Mouse (Mus musculus) MEL (cell line): Measurements from ENCODE around the gene Proser1. TPM values are rescaled to one million over a fixed set of nuclear protein-coding genes. Genes with fewer than 3 reads are reported as not detected.

Experiments
- DNase-seq: peaks from one replicate; pipeline ENCODE4 v3.0.0; 2011; ENCODE audit warnings: low read depth, low spot score
- H3K27ac ChIP-seq: 2 replicates; pipeline ENCODE4 v1.5.1; 2012; ENCODE audit warnings: low read depth, mild to moderate bottlenecking, control low read depth, low read length, moderate library complexity; ENCODE audit not compliant: control insufficient read depth
- H3K27me3 ChIP-seq, 2 experiments: fragments of 150-350 bp in 1 of 2; sonication (generic) in 1 of 2; 2 replicates each; pipeline ENCODE4 v1.6.1; 2012; ENCODE audit warnings: low read length in 2 of 2, mild to moderate bottlenecking in 2 of 2, improper control_type of control experiment in 1 of 2, moderate library complexity in 1 of 2; ENCODE audit not compliant: insufficient read depth in 2 of 2, control insufficient read depth in 1 of 2
- H3K36me3 ChIP-seq, 2 experiments: 2 replicates each; pipeline ENCODE4 v1.6.1; 2012 to 2014; ENCODE audit warnings: low read length in 2 of 2, improper control_type of control experiment in 1 of 2, inconsistent platforms in 1 of 2, mild to moderate bottlenecking in 1 of 2; ENCODE audit not compliant: insufficient read depth in 2 of 2, control insufficient read depth in 1 of 2
- H3K4me1 ChIP-seq, 2 experiments: fragments of 150-350 bp in 1 of 2; sonication (generic) in 1 of 2; 2 replicates each; pipeline ENCODE4 v1.6.1; 2012; ENCODE audit warnings: low read length in 2 of 2, improper control_type of control experiment in 1 of 2, mild to moderate bottlenecking in 1 of 2; ENCODE audit not compliant: insufficient read depth in 2 of 2, control insufficient read depth in 1 of 2
- H3K4me3 ChIP-seq, 2 experiments: fragments of 150-350 bp in 1 of 2; sonication (generic) in 1 of 2; 2 replicates each; pipeline ENCODE4 v1.5.1; 2012; ENCODE audit warnings: low read depth in 2 of 2, low read length in 2 of 2, mild to moderate bottlenecking in 2 of 2, moderate library complexity in 2 of 2, control low read depth in 1 of 2, improper control_type of control experiment in 1 of 2; ENCODE audit not compliant: control insufficient read depth in 1 of 2, insufficient read depth in 1 of 2
- H3K79me2 ChIP-seq: 2 replicates; pipeline ENCODE4 v1.6.1; 2012; ENCODE audit warnings: mild to moderate bottlenecking, low read length, moderate library complexity; ENCODE audit not compliant: control insufficient read depth, poor library complexity, insufficient read depth
- H3K9ac ChIP-seq: 2 replicates; pipeline ENCODE4 v1.6.1; 2012; ENCODE audit warnings: low read depth, mild to moderate bottlenecking, control low read depth, low read length, moderate library complexity; ENCODE audit not compliant: control insufficient read depth, poor library complexity, severe bottlenecking
- H3K9me3 ChIP-seq: fragments of 150-350 bp; sonication (generic); replicated peaks from 2 replicates; pipeline ENCODE4 v1.6.1; 2012; ENCODE audit warnings: mild to moderate bottlenecking, low read length, improper control_type of control experiment, moderate library complexity; ENCODE audit not compliant: insufficient read depth
- BHLHE40 ChIP-seq: IDR thresholded peaks from 2 replicates; pipeline ENCODE4 v1.6.1; 2012; ENCODE audit warnings: low read depth, mild to moderate bottlenecking, inconsistent platforms, low read length, improper control_type of control experiment, borderline replicate concordance
- CHD1 ChIP-seq: IDR thresholded peaks from 2 replicates; pipeline ENCODE4 v1.6.1; 2012; ENCODE audit warnings: low read depth, mild to moderate bottlenecking, inconsistent platforms, low read length, improper control_type of control experiment
- CHD2 ChIP-seq: IDR thresholded peaks from 2 replicates; pipeline ENCODE4 v1.6.1; 2011; ENCODE audit warnings: low read length, improper control_type of control experiment
- CTCF ChIP-seq, 3 experiments: IDR thresholded peaks in 2 of 3; conservative IDR thresholded peaks in 1 of 3; 2 replicates each; pipeline ENCODE4 v1.5.1; 2011 to 2012; ENCODE audit warnings: low read length in 3 of 3, low read depth in 2 of 3, mild to moderate bottlenecking in 2 of 3, improper control_type of control experiment in 1 of 3, inconsistent platforms in 1 of 3, mixed read lengths in 1 of 3, moderate library complexity in 1 of 3; ENCODE audit not compliant: control insufficient read depth in 1 of 3, insufficient read depth in 1 of 3, poor library complexity in 1 of 3, severe bottlenecking in 1 of 3
- E2F4 ChIP-seq: IDR thresholded peaks from 2 replicates; pipeline ENCODE4 v1.6.1; 2011; ENCODE audit warnings: low read depth, low read length, improper control_type of control experiment, borderline replicate concordance
- ELF1 ChIP-seq: IDR thresholded peaks from 2 replicates; pipeline ENCODE4 v1.6.1; 2014; ENCODE audit warnings: low read depth, mild to moderate bottlenecking, inconsistent platforms, low read length, improper control_type of control experiment, moderate library complexity
- ETS1 ChIP-seq: IDR thresholded peaks from 2 replicates; pipeline ENCODE4 v1.6.1; 2012; ENCODE audit warnings: low read depth, mild to moderate bottlenecking, inconsistent platforms, low read length, improper control_type of control experiment, moderate library complexity
- GABPA ChIP-seq: IDR thresholded peaks from 2 replicates; pipeline ENCODE4 v1.6.1; 2012; ENCODE audit warnings: low read depth, mild to moderate bottlenecking, inconsistent platforms, low read length, improper control_type of control experiment, moderate library complexity
- GATA1 ChIP-seq: IDR thresholded peaks from 2 replicates; pipeline ENCODE4 v1.6.1; 2011; ENCODE audit warnings: low read depth, low read length, improper control_type of control experiment
- HCFC1 ChIP-seq: IDR thresholded peaks from 2 replicates; pipeline ENCODE4 v1.6.1; 2012; ENCODE audit warnings: low read depth, mild to moderate bottlenecking, inconsistent platforms, low read length, improper control_type of control experiment, moderate library complexity
- KAT2A ChIP-seq: conservative IDR thresholded peaks from 2 replicates; pipeline ENCODE4 v1.6.1; 2012; ENCODE audit warnings: low read depth, low read length, improper control_type of control experiment, inconsistent platforms
- MAFK ChIP-seq: IDR thresholded peaks from 2 replicates; pipeline ENCODE4 v1.6.1; 2011; ENCODE audit warnings: low read depth, mild to moderate bottlenecking, low read length, improper control_type of control experiment, borderline replicate concordance
- MAX ChIP-seq: IDR thresholded peaks from 2 replicates; pipeline ENCODE4 v1.6.1; 2011; ENCODE audit warnings: low read length, improper control_type of control experiment
- MAZ ChIP-seq: IDR thresholded peaks from 2 replicates; pipeline ENCODE4 v1.6.1; 2012; ENCODE audit warnings: low read depth, mild to moderate bottlenecking, inconsistent platforms, low read length, improper control_type of control experiment
- MEF2A ChIP-seq: IDR thresholded peaks from 2 replicates; pipeline ENCODE4 v1.6.1; 2014; ENCODE audit warnings: low read depth, mild to moderate bottlenecking, inconsistent platforms, low read length, improper control_type of control experiment; ENCODE audit not compliant: poor library complexity, insufficient replicate concordance, severe bottlenecking; ENCODE audit errors: extremely low read depth
- MYB ChIP-seq: IDR thresholded peaks from 2 replicates; pipeline ENCODE4 v1.6.1; 2011; ENCODE audit warnings: mild to moderate bottlenecking, low read depth, low read length, improper control_type of control experiment
- MYC ChIP-seq: IDR thresholded peaks from 2 replicates; pipeline ENCODE4 v1.6.1; 2011; ENCODE audit warnings: low read depth, mild to moderate bottlenecking, low read length, improper control_type of control experiment, moderate library complexity
- NELFE ChIP-seq: IDR thresholded peaks from 2 replicates; pipeline ENCODE4 v1.6.1; 2011; ENCODE audit warnings: low read depth, low read length, improper control_type of control experiment
- NRF1 ChIP-seq: IDR thresholded peaks from 2 replicates; pipeline ENCODE4 v1.6.1; 2014; ENCODE audit warnings: low read depth, mild to moderate bottlenecking, inconsistent platforms, low read length, improper control_type of control experiment, moderate library complexity; ENCODE audit not compliant: poor library complexity, insufficient read depth, severe bottlenecking
- POLR2A ChIP-seq, 2 experiments: IDR thresholded peaks; 2 replicates each; pipeline ENCODE4 v1.6.1; 2011 to 2012; ENCODE audit warnings: low read length in 2 of 2, mild to moderate bottlenecking in 2 of 2, control low read depth in 1 of 2, improper control_type of control experiment in 1 of 2, low read depth in 1 of 2, moderate library complexity in 1 of 2; ENCODE audit not compliant: control insufficient read depth in 1 of 2, insufficient read depth in 1 of 2, poor library complexity in 1 of 2
- POLR2AphosphoS5 ChIP-seq: IDR thresholded peaks from 2 replicates; pipeline ENCODE4 v1.6.1; 2012; ENCODE audit warnings: low read depth, borderline replicate concordance, mild to moderate bottlenecking, inconsistent platforms, low read length, moderate library complexity, mixed read lengths
- RAD21 ChIP-seq: IDR thresholded peaks from 2 replicates; pipeline ENCODE4 v1.6.1; 2011; ENCODE audit warnings: mild to moderate bottlenecking, low read depth, low read length, improper control_type of control experiment
- RCOR1 ChIP-seq: IDR thresholded peaks from 2 replicates; pipeline ENCODE4 v1.6.1; 2012; ENCODE audit warnings: low read depth, mild to moderate bottlenecking, inconsistent platforms, low read length, improper control_type of control experiment
- SIN3A ChIP-seq: IDR thresholded peaks from 2 replicates; pipeline ENCODE4 v1.6.1; 2012; ENCODE audit warnings: low read length, improper control_type of control experiment, inconsistent platforms
- SMC3 ChIP-seq: IDR thresholded peaks from 2 replicates; pipeline ENCODE4 v1.6.1; 2011; ENCODE audit warnings: low read depth, low read length, improper control_type of control experiment
- TAL1 ChIP-seq: IDR thresholded peaks from 2 replicates; pipeline ENCODE4 v1.6.1; 2012; ENCODE audit warnings: mild to moderate bottlenecking, inconsistent platforms, low read length, moderate library complexity, mixed read lengths
- TBP ChIP-seq: IDR thresholded peaks from 2 replicates; pipeline ENCODE4 v1.8.0; 2011; ENCODE audit warnings: low read depth, low read length, improper control_type of control experiment
- TCF12 ChIP-seq: IDR thresholded peaks from 2 replicates; pipeline ENCODE4 v1.6.1; 2014; ENCODE audit warnings: low read depth, mild to moderate bottlenecking, inconsistent platforms, low read length, improper control_type of control experiment, moderate library complexity
- UBTF ChIP-seq: IDR thresholded peaks from 2 replicates; pipeline ENCODE4 v1.6.1; 2012; ENCODE audit warnings: low read depth, mild to moderate bottlenecking, inconsistent platforms, low read length, improper control_type of control experiment, moderate library complexity, borderline replicate concordance; ENCODE audit not compliant: insufficient read depth
- USF1 ChIP-seq: IDR thresholded peaks from 2 replicates; pipeline ENCODE4 v1.6.1; 2014; ENCODE audit warnings: low read depth, mild to moderate bottlenecking, inconsistent platforms, low read length, improper control_type of control experiment, moderate library complexity
- USF2 ChIP-seq, 2 experiments: IDR thresholded peaks; 2 replicates each; pipeline ENCODE4 v1.6.1; 2011 to 2012; ENCODE audit warnings: improper control_type of control experiment in 2 of 2, low read length in 2 of 2, borderline replicate concordance in 1 of 2, inconsistent platforms in 1 of 2, low read depth in 1 of 2, mild to moderate bottlenecking in 1 of 2; ENCODE audit not compliant: insufficient read depth in 1 of 2
- ZC3H11A ChIP-seq: IDR thresholded peaks from 2 replicates; pipeline ENCODE4 v1.6.1; 2012; ENCODE audit warnings: low read depth, mild to moderate bottlenecking, inconsistent platforms, low read length, improper control_type of control experiment
- ZKSCAN1 ChIP-seq: IDR thresholded peaks from 2 replicates; pipeline ENCODE4 v1.6.1; 2012; ENCODE audit warnings: low read depth, mild to moderate bottlenecking, inconsistent platforms, low read length, improper control_type of control experiment, moderate library complexity
- ZMIZ1 ChIP-seq: IDR thresholded peaks from 2 replicates; pipeline ENCODE4 v1.6.1; 2012; ENCODE audit warnings: low read depth, mild to moderate bottlenecking, inconsistent platforms, low read length, improper control_type of control experiment, moderate library complexity
- ZNF384 ChIP-seq: IDR thresholded peaks from 2 replicates; pipeline ENCODE4 v1.6.1; 2012; ENCODE audit warnings: low read depth, mild to moderate bottlenecking, inconsistent platforms, low read length, improper control_type of control experiment
- polyA plus RNA-seq, 2 experiments: library from polyadenylated mRNA; stranded (reverse) in 1 of 2; unstranded in 1 of 2; fragments of >175 nt in 1 of 2; fragments of >200 nt in 1 of 2; gene quantifications; 2 replicates each; pipeline versions ENCODE4 v1.2.1 to v1.2.4; 2012; ENCODE audit warnings: low replicate concordance in 2 of 2, low read depth in 1 of 2; ENCODE audit not compliant: insufficient read length in 2 of 2, insufficient read depth in 1 of 2, missing spikeins in 1 of 2
- total RNA-seq: library from RNA; depleted of rRNA; stranded (reverse); fragments of 300-350 nt; gene quantifications from 2 replicates; pipeline ENCODE4 v1.2.3, GENCODE M21; 2012; rRNA removed

Gene Proser1
- total RNA-seq = 3.5 and 4.0 TPM in 2 replicates
- polyA plus RNA-seq = 100 to 1,000 TPM in 1 of 2 experiments, 10 to 100 TPM in 1; 24.6 to 107 TPM

DNA sequence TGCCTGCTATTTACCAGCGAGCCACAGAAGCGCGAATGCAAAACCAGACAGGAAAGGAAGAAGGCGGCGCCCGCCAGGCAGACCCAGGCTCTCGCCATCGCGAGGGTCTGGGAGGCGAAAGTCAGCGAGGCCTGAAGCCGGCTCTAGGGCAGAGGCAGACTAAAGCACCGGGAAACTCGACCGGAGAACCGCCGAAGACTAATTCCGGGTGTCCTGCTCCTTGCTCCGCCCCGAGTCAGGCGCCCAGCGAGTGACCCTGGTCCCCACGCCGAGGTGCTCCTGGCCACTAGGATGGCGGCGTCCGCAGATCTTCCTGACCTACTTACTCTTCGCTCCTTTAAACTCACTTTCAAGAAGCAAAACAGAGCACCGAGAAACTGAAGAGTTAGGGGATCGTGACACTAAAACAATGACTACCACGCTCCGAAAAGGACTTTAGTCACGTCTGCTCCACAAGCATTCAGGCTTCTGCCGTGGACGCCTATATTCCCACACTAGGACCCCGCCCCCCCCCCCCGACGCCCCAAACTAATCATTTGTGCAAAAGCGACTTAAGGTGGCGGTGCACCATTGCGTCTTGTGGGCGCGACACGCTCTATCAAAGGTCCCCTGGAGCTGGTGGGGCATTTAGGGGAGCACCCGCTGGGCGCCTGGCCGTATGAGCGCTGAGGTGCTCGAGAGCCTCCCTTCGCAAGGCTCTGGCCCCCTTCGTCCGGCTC, at the start of gene Proser1, which contains the start of gene Nhlrc3:
Gene Proser1, plus strand, starts transcription at position 621 of the 719 bp plus-strand sequence.
Gene Nhlrc3, minus strand, starts transcription at position 287 of the 719 bp plus-strand sequence.
- peak; percentile 97 for DNase-seq
- Histone ChIP-seq H3K36me3 (peaks cover 1 to 21% of the 10 kb centered on the region in 2 experiments), H3K9ac (peak within 1 kb of the TSS; percentile 91), H3K79me2 (peaks cover 53% of the 10 kb centered on the region), H3K27ac (peak within 1 kb of the TSS; percentile 97), H3K4me3 (peak within 1 kb of the TSS; percentile 98 to 100), H3K27me3 (no peaks in the 10 kb centered on the region), H3K9me3 (no peaks in the 10 kb centered on the region), H3K4me1 (peaks cover 0 to 16% of the 10 kb centered on the region in 2 experiments; a peak in 2 of 4 replicates)
- TF ChIP-seq ZMIZ1 = no peak
- TF ChIP-seq TBP = no peak; the same call in 1 of the 2 replicates
- TF ChIP-seq USF1 = no peak
- TF ChIP-seq BHLHE40 = no peak
- TF ChIP-seq RAD21 = no peak
- TF ChIP-seq USF2 (IDR thresholded peaks at IDR 0.05; ENCODE audit: borderline replicate concordance in 1 of 2, insufficient read depth in 1 of 2, low read depth in 1 of 2, low read length in 2 of 2) = no peak
- TF ChIP-seq GABPA = no peak; the same call in 1 of the 2 replicates
- no peak for TF ChIP-seq MYB
- no peak for TF ChIP-seq SMC3
- no peak for TF ChIP-seq POLR2AphosphoS5
- no peak for TF ChIP-seq CHD1
- 0 out of 2 replicates have a peak, but pooled peaks have one; percentile 32 for TF ChIP-seq MYC
- no peak for TF ChIP-seq TAL1
- no peak for TF ChIP-seq ZC3H11A
- peak; percentile 99 for TF ChIP-seq ZKSCAN1
- no peak for TF ChIP-seq MEF2A
- no peak for TF ChIP-seq ZNF384
- peak; percentile 92 for TF ChIP-seq HCFC1
- TF ChIP-seq RCOR1 = no peak
- peak; percentile 99 for TF ChIP-seq SIN3A
- peak; percentile 92 for TF ChIP-seq MAZ
- TF ChIP-seq POLR2A (IDR thresholded peaks at IDR 0.05; ENCODE audit: control insufficient read depth in 1 of 2, insufficient read depth in 1 of 2, low read depth in 1 of 2, low read length in 2 of 2, poor library complexity in 1 of 2) = peak; percentile 7 to 69; a peak in 3 of 4 replicates
- TF ChIP-seq E2F4 = no peak
- TF ChIP-seq MAX = peak; percentile 99
- TF ChIP-seq NELFE = peak; percentile 50
- 0 out of 2 replicates have a peak, but pooled peaks have one; percentile 34 for TF ChIP-seq ETS1
- TF ChIP-seq CHD2 = no peak
- TF ChIP-seq UBTF = no peak
- TF ChIP-seq TCF12 = peak; percentile 42; the same call in 1 of the 2 replicates
- peak; percentile 80; the same call in 1 of the 2 replicates for TF ChIP-seq ELF1
- no peak for TF ChIP-seq MAFK
- no peak for TF ChIP-seq NRF1
- TF ChIP-seq KAT2A = no peak; the same call in 1 of the 2 replicates
- TF ChIP-seq CTCF (IDR thresholded peaks at IDR 0.05 in 2 of 3, conservative IDR thresholded peaks at IDR 0.05 in 1 of 3; ENCODE audit: control insufficient read depth in 1 of 3, insufficient read depth in 1 of 3, low read depth in 2 of 3, low read length in 3 of 3, poor library complexity in 1 of 3, severe bottlenecking in 1 of 3) = no peak
- no peak for TF ChIP-seq GATA1
